Mouse (Mus musculus) lung, adult 2 months (tissue): Measurements from ENCODE around the gene Mvb12a.
A peak's percentile ranks its signal among the peaks of the same experiment; 100 is the strongest.

ENCODE experiments used
- CTCF ChIP-seq: fragments of 200-500 bp; IDR thresholded peaks from 2 replicates; pipeline ENCODE4 v1.5.1; 2011; ENCODE audit warnings: mild to moderate bottlenecking, low read length, control low read depth; ENCODE audit not compliant: insufficient read depth
- POLR2A ChIP-seq: fragments of 200-500 bp; IDR thresholded peaks from 2 replicates; pipeline ENCODE4 v1.6.1; 2011; ENCODE audit warnings: low read depth, mild to moderate bottlenecking, control low read depth, low read length, borderline replicate concordance; ENCODE audit errors: extremely low read depth

- peak; percentile 69 for TF ChIP-seq CTCF
- TF ChIP-seq POLR2A = no peak
Measured at GRCm38 (mm10) chr8:71586891-71587290, 44.2 kb downstream of the Mvb12a start.
